Mouse (Mus musculus) heart, adult 2 months (tissue): ENCODE results near the gene Slc25a30.
"Not testable (repeated sequence)": the region's sequence is repeated elsewhere in the genome, so short reads cannot be mapped to it uniquely, and the experiment has no call there.

Experiments used
- EP300 ChIP-seq: fragments of 200-500 bp; IDR thresholded peaks from 2 replicates; pipeline ENCODE4 v1.6.1; 2011; ENCODE audit warnings: low read depth, low read length, control low read depth; ENCODE audit not compliant: insufficient read depth
- POLR2A ChIP-seq: fragments of 200-500 bp; IDR thresholded peaks from 2 replicates; pipeline ENCODE4 v1.6.1; 2011; ENCODE audit warnings: mild to moderate bottlenecking, low read depth, low read length, control low read depth; ENCODE audit not compliant: insufficient read depth

DNA sequence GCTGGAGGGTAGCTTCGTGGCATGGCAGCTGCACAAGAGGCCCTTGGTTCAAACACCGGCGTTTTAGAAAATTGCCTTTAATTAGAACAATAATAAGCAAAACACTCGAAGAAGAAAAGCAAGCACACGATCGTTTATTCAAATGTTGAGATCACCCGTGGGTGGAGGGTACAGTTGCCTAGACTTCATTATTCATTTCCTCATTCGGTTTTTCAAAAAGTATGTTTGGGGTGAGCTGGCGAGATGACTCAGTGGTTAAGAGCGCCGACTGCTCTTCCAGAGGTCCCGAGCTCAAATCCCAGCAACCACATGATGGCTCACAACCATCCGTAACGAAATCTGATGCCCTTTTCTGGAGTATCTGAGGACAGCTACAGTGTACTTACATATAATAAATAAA is 43.0 kb upstream of the Slc25a30 start:
- TF ChIP-seq POLR2A, EP300: not testable (repeated sequence)
